Mouse (Mus musculus) liver, embryonic 14.5 days (tissue): ENCODE measurements around the gene Klhl29.

ENCODE experiments used
- CTCF ChIP-seq: IDR thresholded peaks from 2 replicates; pipeline ENCODE4 v1.5.1; 2016; ENCODE audit warnings: antibody characterized with exemption, low read depth, control low read depth
- EP300 ChIP-seq: IDR thresholded peaks from 2 replicates; pipeline ENCODE4 v1.6.1; 2016; ENCODE audit warnings: antibody characterized with exemption, low read depth

- no peak for TF ChIP-seq CTCF
- TF ChIP-seq EP300: no peak
These were observed 236.2 kb downstream of the Klhl29 start for GRCm38 (mm10) chr12:5139302-5139701.
